Mouse (Mus musculus): ENCODE results near the gene Anxa9.

The Anxa9 gene

GRCm38 (mm10) chr3:95247660-95248336, 59.2 kb downstream of the Anxa9 start:
- DNase-seq (ENCODE audit: low spot score in 2 of 2): no peak

- peak in 1 of 2 experiments; percentile 16 for DNase-seq (ENCODE audit: low spot score in 2 of 2)
Measured at GRCm38 (mm10) chr3:95246465-95247231, 60.3 kb downstream of the Anxa9 start.

Data from cerebellum, postnatal 4 days (tissue).